Mouse (Mus musculus) central nervous system, embryonic 11.5 days (tissue): Measurements from ENCODE around the gene Grem1. TPM values are rescaled to one million over a fixed set of nuclear protein-coding genes. Genes with fewer than 3 reads are reported as not detected.

Source experiments
- polyA plus RNA-seq: library from polyadenylated mRNA; depleted of rRNA; stranded (reverse); fragments of >200 nt; gene quantifications from 2 replicates; pipeline ENCODE4 v1.2.3, GENCODE M21; 2012; rRNA removed

Gene Grem1
- 0.82 and 3.8 TPM in 2 replicates for polyA plus RNA-seq

DNA sequence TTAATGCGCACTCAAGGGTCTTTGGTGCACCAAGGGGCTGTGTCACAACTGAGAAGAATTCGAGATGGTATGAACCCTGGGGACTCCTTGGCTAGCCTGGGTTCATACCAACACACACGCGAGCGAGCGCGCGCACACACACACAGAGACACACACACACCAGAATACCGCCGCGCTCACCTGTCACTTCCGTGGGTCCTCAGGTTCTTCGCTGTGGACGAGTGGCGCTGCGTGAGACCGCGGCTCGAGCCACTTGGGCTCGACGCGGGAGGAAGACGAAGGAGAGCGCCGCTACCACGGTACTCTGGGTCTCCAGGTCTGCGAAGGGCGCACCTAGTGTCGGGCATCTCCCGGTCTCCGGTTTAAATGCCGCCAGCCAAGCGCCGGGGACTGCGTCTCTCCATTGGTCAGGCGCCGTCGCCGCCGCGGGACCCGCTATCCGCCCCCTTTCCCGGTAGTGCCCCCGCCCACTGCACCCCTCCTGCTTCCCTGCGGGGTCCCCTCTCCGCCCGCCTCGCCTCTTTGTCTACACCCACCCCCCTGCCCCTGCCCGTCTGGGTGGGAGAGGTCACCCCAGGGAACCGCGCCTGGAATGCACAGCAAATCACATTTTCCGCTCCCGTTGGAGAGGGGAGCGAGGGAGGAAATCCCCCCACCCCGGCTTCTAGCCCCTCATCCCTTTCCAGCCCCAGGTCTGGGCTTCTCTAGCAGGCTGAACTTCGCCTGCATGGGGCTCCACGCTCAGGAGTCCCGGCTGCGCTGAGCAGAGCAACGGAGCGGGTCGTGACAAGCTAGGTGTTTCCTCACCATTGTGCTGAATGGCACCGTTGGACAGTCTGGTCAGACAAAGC is at the start of gene Grem1:
Grem1 (minus strand) TSS at position 336 of the 851 bp plus-strand sequence.

Other genes with a start within 250 kb of the Grem1 start
- gene Scg5, start 70.5 kb upstream of the Grem1 start, polyA plus RNA-seq = 29.1 and 47.3 TPM in 2 replicates
- 39.6 and 54.6 TPM in 2 replicates for gene Arhgap11a, start 90.0 kb upstream of the Grem1 start, polyA plus RNA-seq